Comparison of ENCODE assay signal across 8 mouse cellular contexts in genomic region chr14:122064519-122064918, GRCm38 (mm10). TPM values are rescaled to one million over a fixed set of nuclear protein-coding genes. Genes with fewer than 3 reads are reported as not detected.
DNase-seq lines count a peak whose midpoint lies in the region; ATAC-seq and TF ChIP-seq lines count a peak whose summit lies in the region.

No protein-coding gene starts in this region.

- H3K27ac ChIP-seq in lung, postnatal 0 days (ENCODE audit: low read length): no peak overlapping the region

- H3K36me3 ChIP-seq in C2C12 (ENCODE audit: control insufficient read depth, insufficient read depth): no peaks in the 10 kb centered on the region
- H3K36me3 ChIP-seq in lung, postnatal 0 days (ENCODE audit: insufficient read depth, low read length): no peaks in the 10 kb centered on the region

- no peak overlapping the region for H3ac ChIP-seq in C2C12 (ENCODE audit: control insufficient read depth, insufficient read length, low read depth)

- ATAC-seq in lung, postnatal 0 days: no peak
- no peak for ATAC-seq in erythroid progenitor cell, adult 5-6 weeks (replicated peaks; ENCODE audit: low FRiP score, poor library complexity, severe bottlenecking)

- no peaks in the 10 kb centered on the region for H3K79me3 ChIP-seq in C2C12 (ENCODE audit: low read depth)

- TF ChIP-seq EP300 in lung, postnatal 0 days (IDR thresholded peaks at IDR 0.05): no peak

- no peak overlapping the region for H3K4me2 ChIP-seq in lung, postnatal 0 days (replicated peaks; ENCODE audit: low read depth, low read length)

- WGBS in lung, postnatal 0 days: 2% methylated on average over 2 of the region's 2 CpGs

- no peaks in the 10 kb centered on the region for H3K79me2 ChIP-seq in C2C12 (ENCODE audit: control insufficient read depth, insufficient read depth)

- peak; percentile 40 for DNase-seq in Muller cell, postnatal 12 days (ENCODE audit: inconsistent ontology term)
- peak; percentile 52 for DNase-seq in cerebellum, adult 8-10 months
- peak; percentile 67 to 72 for DNase-seq in frontal cortex, postnatal 25 days (ENCODE audit: low spot score in 2 of 2)
- DNase-seq in kidney, postnatal 4 days: peak; percentile 85 to 86
- peak; percentile 73 for DNase-seq in lung, postnatal 0 days (ENCODE audit: low spot score)
- DNase-seq in skeletal muscle tissue, adult 2 months (ENCODE audit: low read depth, low spot score): peak; percentile 34

- TF ChIP-seq CTCF in C2C12 (IDR thresholded peaks at IDR 0.05; ENCODE audit: control insufficient read depth, insufficient read depth, insufficient read length): peak; percentile 63
- peak; percentile 95 for TF ChIP-seq CTCF in lung, postnatal 0 days (IDR thresholded peaks at IDR 0.05)

- no peaks in the 10 kb centered on the region for H3K27me3 ChIP-seq in C2C12 (ENCODE audit: control insufficient read depth, insufficient read depth, insufficient read length)
- no peaks in the 10 kb centered on the region for H3K27me3 ChIP-seq in lung, postnatal 0 days (replicated peaks; ENCODE audit: insufficient read depth, low read length)

- peaks cover 3% of the 10 kb centered on the region; the same call in 1 of the 2 replicates for H3K4me1 ChIP-seq in lung, postnatal 0 days (ENCODE audit: insufficient read depth, low read depth, low read length)

- no peak overlapping the region for H3K9ac ChIP-seq in lung, postnatal 0 days (replicated peaks; ENCODE audit: low read depth)

- H3K9me3 ChIP-seq in lung, postnatal 0 days (ENCODE audit: low read length): no peaks in the 10 kb centered on the region

- H3K4me3 ChIP-seq in C2C12 (ENCODE audit: insufficient read depth, poor library complexity, severe bottlenecking): no peak overlapping the region
- no peak overlapping the region for H3K4me3 ChIP-seq in lung, postnatal 0 days (ENCODE audit: low read depth, low read length)

TF ChIP-seq in C2C12, 6 proteins besides CTCF, POLR2A, EP300 and RAD21:
- TF ChIP-seq FOSL1 (IDR thresholded peaks at IDR 0.05; ENCODE audit: insufficient read depth, low read length, poor library complexity, severe bottlenecking) (no peak), MYOG (IDR thresholded peaks at IDR 0.05; ENCODE audit: control insufficient read depth, extremely low read depth, insufficient read length) (no peak), USF1 (IDR thresholded peaks at IDR 0.05; ENCODE audit: low read depth) (no peak), MAX (IDR thresholded peaks at IDR 0.05) (no peak), MYOD1 (IDR thresholded peaks at IDR 0.05; ENCODE audit: control insufficient read depth, insufficient read length, low read depth) (no peak), CEBPB (IDR thresholded peaks at IDR 0.05; ENCODE audit: low read depth) (no peak)

RNA-seq across cellular contexts. Expression of gene Timm8a2, which starts 30.0 kb away (rescaled TPM):
- not detected for polyA plus RNA-seq in C2C12 (2012; fragmentation: generic; extraction: Trizol)
- not detected in 2 replicates for polyA plus RNA-seq in lung, postnatal 0 days (2015; fragmentation: Nextera tagmentation; extraction: Ambion mirVana)
- total RNA-seq in erythroid progenitor cell, adult 5-6 weeks (2015; ENCODE audit: low replicate concordance): not detected in 2 replicates
- not detected in 2 replicates for total RNA-seq in erythroid progenitor cell, adult 5-6 weeks (2017; ENCODE audit: low replicate concordance)

RNA-seq across cellular contexts. Expression of gene Tm9sf2, which starts 42.3 kb away (rescaled TPM):
- polyA plus RNA-seq in C2C12 (2012; fragmentation: generic; extraction: Trizol): 44.6 TPM
- 162 and 170 TPM in 2 replicates for polyA plus RNA-seq in lung, postnatal 0 days (2015; fragmentation: Nextera tagmentation; extraction: Ambion mirVana)
- 45.8 and 62.5 TPM in 2 replicates for total RNA-seq in erythroid progenitor cell, adult 5-6 weeks (2015; ENCODE audit: low replicate concordance)
- 45.1 and 53.8 TPM in 2 replicates for total RNA-seq in erythroid progenitor cell, adult 5-6 weeks (2017; ENCODE audit: low replicate concordance)

Comparison
In these comparisons a context has a peak if more than half of its experiments do, and no peak if none do; other contexts are left out.
1. DNase-seq: peak in every context shown above with its lines; median percentile 86 in kidney, postnatal 4 days; 73 in lung, postnatal 0 days; 70 in frontal cortex, postnatal 25 days; 52 in cerebellum, adult 8-10 months; 40 in Muller cell, postnatal 12 days; 34 in skeletal muscle tissue, adult 2 months.